24 mouse cellular contexts compared by ENCODE assay signal in the genomic region with DNA sequence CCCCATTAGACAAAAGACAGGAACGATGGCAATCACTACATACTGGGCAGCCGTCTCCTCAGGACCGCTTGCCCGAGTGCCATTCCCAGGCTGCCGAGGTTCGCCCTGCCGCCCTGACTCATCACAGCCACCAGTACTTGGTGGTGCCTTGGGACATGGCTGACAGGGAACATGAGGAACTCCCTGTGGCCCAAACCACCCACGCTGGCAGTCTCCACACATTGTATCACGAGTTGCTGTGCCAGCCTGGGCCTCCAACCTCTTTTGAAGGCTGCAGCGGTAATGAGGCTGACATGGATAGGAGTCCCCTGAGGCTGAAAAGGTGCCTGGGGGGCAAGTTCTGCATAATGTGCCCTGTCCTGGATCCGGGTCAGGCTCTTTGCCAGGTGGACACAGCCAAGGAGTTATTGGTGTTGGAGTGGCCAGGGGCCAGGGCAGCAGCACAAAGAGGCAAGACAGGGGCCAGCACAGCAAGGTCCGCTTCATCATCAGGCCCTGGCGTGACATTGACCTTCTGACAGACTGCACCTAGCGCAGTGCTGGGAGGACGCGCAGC. TPM values are rescaled to one million over a fixed set of nuclear protein-coding genes. Genes with fewer than 3 reads are reported as not detected.
DNase-seq lines count a peak whose midpoint lies in the region.
"Had no signal": no experiment of that assay in that cellular context is flagged by ENCODE, and none has a peak within 500 bp of the region (broad histone marks: within the 10 kb centered on the region; RNA-seq: fewer than 3 reads in every experiment).

No protein-coding gene starts in this region.

- DNase-seq in adrenal gland, adult 2 months: peak; percentile 16
- no peak for DNase-seq in adrenal gland, adult 18-20 months (ENCODE audit: low spot score in 2 of 2)
- DNase-seq in cerebellum, postnatal 14 days: peak; percentile 24 to 40
- no peak for DNase-seq in cerebellum, adult 8-10 months
- peak; percentile 17 to 25 for DNase-seq in layer of hippocampus, adult 8-10 months (ENCODE audit: low spot score in 2 of 2)
- no peak for DNase-seq in layer of hippocampus, postnatal 36 days
- peak; percentile 21 for DNase-seq in right cerebral cortex, adult 18-20 months
- DNase-seq in right cerebral cortex, adult 2 months (ENCODE audit: low spot score in 2 of 2): no peak
- DNase-seq: heart, postnatal 14 days; kidney, adult 8-10 months; thymus, adult 2 months had no signal

RNA-seq across cellular contexts. Expression of a gene that starts 9.7 kb away (rescaled TPM):
- not detected for total RNA-seq in adrenal gland, adult 2 months (2021)
- not detected in 2 replicates for polyA plus RNA-seq in adrenal gland, adult 2 months (2012; rRNA removed)
- not detected for total RNA-seq in adrenal gland, adult 18-20 months (2021)
- total RNA-seq in layer of hippocampus, adult 8-10 months (2022): not detected
- total RNA-seq in layer of hippocampus, postnatal 36 days (2021): not detected
- total RNA-seq: gastrocnemius, postnatal 4 days; heart, postnatal 14 days; layer of hippocampus, postnatal 14 days; left cerebral cortex, postnatal 25 days; megakaryocyte progenitor cell, adult 5-6 weeks; neutrophil, adult 5-6 weeks had no signal
- polyA plus RNA-seq: activated CD4-positive, CD25-positive, alpha-beta regulatory T cell, adult 4 months; CD4-positive, CD25-positive, alpha-beta regulatory T cell, adult 4 months; heart, embryonic 11.5 days; liver, embryonic 12.5 days; lung, embryonic 16.5 days; spleen, adult 2 months had no signal

RNA-seq across cellular contexts. Expression of a gene that starts 23.9 kb away (rescaled TPM):
- total RNA-seq in adrenal gland, adult 2 months (2021): 100 to 1,000 TPM; 372 to 462 TPM
- polyA plus RNA-seq in adrenal gland, adult 2 months (2012; rRNA removed): 471 and 632 TPM in 2 replicates
- total RNA-seq in adrenal gland, adult 18-20 months (2021): 100 to 1,000 TPM; 332 to 738 TPM
- total RNA-seq in layer of hippocampus, adult 8-10 months (2022): 10 to 100 TPM in 1 of 4 experiments, 1 to 10 TPM in 3; 7.1 to 10.3 (median 9.0) TPM
- 10 to 100 TPM in 1 of 2 experiments, 1 to 10 TPM in 1; 7.3 to 10.4 TPM for total RNA-seq in layer of hippocampus, postnatal 36 days (2021)

RNA-seq across cellular contexts. Expression of a gene that starts 52.8 kb away (rescaled TPM):
- total RNA-seq in adrenal gland, adult 2 months (2021): not detected
- 1.8 TPM in 1 of 2 replicates, not detected in the other for polyA plus RNA-seq in adrenal gland, adult 2 months (2012; rRNA removed)
- total RNA-seq in adrenal gland, adult 18-20 months (2021): not detected
- total RNA-seq in layer of hippocampus, adult 8-10 months (2022): under 1 TPM in 1 of 4 experiments, not detected in 3; 0.73 TPM
- not detected for total RNA-seq in layer of hippocampus, postnatal 36 days (2021)
- total RNA-seq: gastrocnemius, postnatal 4 days; heart, postnatal 14 days; layer of hippocampus, postnatal 14 days; left cerebral cortex, postnatal 25 days; megakaryocyte progenitor cell, adult 5-6 weeks; neutrophil, adult 5-6 weeks had no signal
- polyA plus RNA-seq: activated CD4-positive, CD25-positive, alpha-beta regulatory T cell, adult 4 months; CD4-positive, CD25-positive, alpha-beta regulatory T cell, adult 4 months; forebrain, embryonic 15.5 days; heart, embryonic 11.5 days; liver, embryonic 12.5 days; midbrain, embryonic 15.5 days; spleen, adult 2 months had no signal

RNA-seq across cellular contexts. Expression of a gene that starts 55.0 kb away (rescaled TPM):
- total RNA-seq in adrenal gland, adult 2 months (2021): 10 to 100 TPM in 1 of 2 experiments, 1 to 10 TPM in 1; 8.4 to 45.0 TPM
- 5.9 and 9.5 TPM in 2 replicates for polyA plus RNA-seq in adrenal gland, adult 2 months (2012; rRNA removed)
- total RNA-seq in adrenal gland, adult 18-20 months (2021): 10 to 100 TPM in 1 of 2 experiments, 1 to 10 TPM in 1; 9.3 to 34.6 TPM
- total RNA-seq in layer of hippocampus, adult 8-10 months (2022): 1 to 10 TPM; 2.3 to 5.1 (median 2.8) TPM
- 1 to 10 TPM; 2.8 to 3.0 TPM for total RNA-seq in layer of hippocampus, postnatal 36 days (2021)

Comparison
In these comparisons a context has a peak if more than half of its experiments do, and no peak if none do; other contexts are left out.
1. DNase-seq: peak in adrenal gland, adult 2 months (single experiment), cerebellum, postnatal 14 days (2 of 2), layer of hippocampus, adult 8-10 months (2 of 2) and right cerebral cortex, adult 18-20 months (single experiment); none in adrenal gland, adult 18-20 months (0 of 2), cerebellum, adult 8-10 months (single experiment), layer of hippocampus, postnatal 36 days (0 of 2) and right cerebral cortex, adult 2 months (0 of 2).
2. RNA of a gene that starts 23.9 kb away (total RNA-seq): 332 to 738 TPM in adrenal gland, adult 18-20 months and 372 to 462 TPM in adrenal gland, adult 2 months; 7.3 to 10.4 TPM in layer of hippocampus, postnatal 36 days and 7.1 to 10.3 TPM in layer of hippocampus, adult 8-10 months; every median in the first group is over 10 times any median in the second.